Mouse (Mus musculus): ENCODE measurements around the gene Rgs3. TPM values are rescaled to one million over a fixed set of nuclear protein-coding genes. Genes with fewer than 3 reads are reported as not detected.

The Rgs3 gene
- total RNA-seq, 4 experiments from 2014 or later: 24.2 to 29.3 (median 26.5) TPM

DNA sequence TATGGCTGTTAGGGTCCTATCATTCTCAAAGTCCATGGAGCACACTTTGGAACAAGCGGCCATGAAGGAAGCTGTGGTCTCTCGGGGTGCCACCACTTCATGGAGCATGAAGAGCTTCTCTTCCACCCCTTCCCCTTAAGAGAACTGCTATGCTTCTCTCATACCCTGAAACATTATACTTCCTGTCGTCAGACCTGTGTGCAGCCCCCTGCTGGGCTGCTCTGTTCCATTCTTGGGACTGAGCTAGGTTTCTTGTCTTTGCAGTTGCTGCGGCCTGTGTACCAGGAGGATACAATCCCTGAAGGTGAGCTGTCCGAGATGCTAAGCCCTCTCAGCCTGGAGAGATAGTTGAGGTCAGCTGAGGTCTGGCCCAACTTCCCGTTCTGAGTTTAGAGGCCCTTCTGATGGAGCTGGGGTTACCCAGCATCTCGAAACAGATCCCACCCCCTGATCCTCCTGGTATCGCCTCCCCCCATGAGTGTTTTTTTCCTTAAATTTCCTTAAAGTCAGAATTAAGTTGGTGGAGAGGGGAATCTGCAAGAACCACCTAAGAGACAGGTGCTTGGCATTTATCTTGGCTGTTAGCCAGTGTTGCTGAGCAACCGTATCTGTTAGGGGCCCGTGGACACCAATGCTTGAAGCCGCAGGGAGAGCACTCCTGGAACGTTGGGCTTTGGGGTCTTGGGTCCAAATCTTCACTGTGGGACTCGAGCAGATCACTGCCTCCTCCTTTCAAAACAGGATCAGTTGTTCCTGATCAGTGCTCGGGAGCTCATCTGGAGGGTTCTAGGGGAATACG lies 66.8 kb downstream of the Rgs3 start:
- no peak for DNase-seq (ENCODE audit: low spot score in 2 of 2)

DNA sequence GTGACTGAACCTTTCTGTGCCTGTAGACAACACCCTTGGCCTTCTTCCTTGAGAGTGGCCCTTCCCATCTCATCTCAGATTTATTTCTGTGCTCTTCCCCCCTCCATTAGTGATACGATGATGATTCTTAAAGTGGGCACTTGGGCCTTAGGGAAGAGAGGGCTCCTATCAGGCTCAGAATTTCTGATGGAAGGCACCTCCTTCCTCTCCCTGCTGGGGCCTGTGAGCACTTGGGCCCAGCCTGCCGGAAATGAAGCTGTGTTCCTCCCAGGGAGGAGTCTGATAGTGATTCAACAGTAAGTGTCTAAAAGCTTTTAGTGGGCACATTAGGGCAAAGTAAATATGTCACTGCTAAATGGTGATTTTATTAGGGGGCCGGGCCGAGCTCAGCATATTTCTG lies 67.7 kb downstream of the Rgs3 start:
- no peak for DNase-seq (ENCODE audit: low spot score in 2 of 2)

DNA sequence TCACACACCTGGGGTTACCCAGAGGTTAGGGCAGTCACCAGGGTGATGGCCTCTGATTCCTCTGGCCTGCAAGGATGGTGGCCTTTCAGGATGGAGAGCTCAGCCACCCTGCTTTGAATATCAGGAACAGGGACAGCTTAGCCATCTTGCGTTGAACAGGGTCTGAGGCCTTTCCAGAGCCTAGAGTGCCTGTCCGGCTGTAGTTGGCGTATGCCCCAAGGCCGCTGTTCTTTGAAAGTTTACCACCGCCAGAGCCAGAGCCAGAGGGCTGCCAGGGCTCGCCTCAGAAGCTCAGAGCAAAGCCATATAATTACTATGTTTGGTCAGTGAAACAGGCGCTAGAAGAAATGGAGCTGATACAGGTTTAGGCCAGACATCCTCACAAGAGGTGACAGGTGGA lies 68.9 kb downstream of the Rgs3 start:
- DNase-seq (ENCODE audit: low spot score in 2 of 2): no peak

DNA sequence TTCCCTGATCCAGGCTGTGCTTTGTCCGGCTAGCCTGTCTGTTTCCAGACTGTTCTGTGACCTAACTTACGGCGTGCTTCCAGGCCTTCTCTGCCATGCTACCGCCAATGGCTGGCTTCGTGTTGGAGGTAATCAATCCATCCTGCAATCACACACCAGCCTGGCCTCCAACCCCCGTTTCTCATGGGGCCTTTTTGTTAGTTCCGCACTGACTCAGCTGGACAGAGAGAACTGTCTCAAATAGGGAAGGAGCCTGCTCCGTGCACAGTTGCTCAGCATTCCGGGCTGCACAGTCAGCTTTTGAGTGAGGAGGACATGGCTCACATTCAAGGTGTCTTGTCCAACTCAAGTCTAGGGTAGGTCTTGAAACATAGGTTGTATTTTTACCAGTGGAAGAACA lies 69.8 kb downstream of the Rgs3 start:
- DNase-seq (ENCODE audit: low spot score in 2 of 2): no peak

DNA sequence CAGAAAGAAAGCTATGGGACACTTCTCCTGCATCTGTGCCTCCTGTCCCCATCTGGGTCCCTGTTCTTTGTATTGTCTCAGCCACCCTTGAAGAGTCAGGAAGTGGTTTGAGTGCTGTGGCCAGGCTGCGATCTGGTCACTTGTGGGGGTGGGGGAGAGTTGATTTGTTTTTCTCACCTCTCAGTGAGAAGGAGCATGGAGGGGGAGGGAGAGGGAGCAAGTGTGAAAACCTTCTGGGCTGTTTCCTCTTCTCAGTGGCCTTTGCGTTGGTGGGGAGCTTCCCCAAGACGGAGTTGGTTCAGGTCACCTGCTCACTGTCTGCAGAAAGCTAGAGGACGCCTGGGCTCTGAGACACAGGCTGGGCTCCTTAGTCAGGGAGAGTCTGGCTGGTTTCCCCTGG lies 70.3 kb downstream of the Rgs3 start:
- no peak for DNase-seq (ENCODE audit: low spot score in 2 of 2)

DNA sequence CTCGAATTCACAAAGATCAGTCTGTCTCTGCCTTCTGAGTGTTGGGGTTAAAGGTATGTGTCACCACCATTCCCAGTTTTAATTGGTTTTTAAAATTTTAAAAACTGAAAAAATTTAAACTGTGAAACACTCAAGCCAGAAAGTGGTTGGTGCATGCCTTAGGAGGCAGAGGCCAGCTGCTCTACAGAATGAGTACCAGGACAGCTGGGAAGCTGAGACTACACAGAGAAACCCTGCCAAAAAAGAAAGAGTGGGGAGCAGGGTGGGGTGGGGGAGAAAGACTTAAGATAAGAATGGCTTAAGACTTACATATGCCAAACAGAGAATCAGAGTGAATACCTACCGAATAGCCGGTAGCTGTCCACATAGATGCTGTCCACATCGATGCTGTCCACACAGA lies 73.6 kb downstream of the Rgs3 start:
- DNase-seq (ENCODE audit: low spot score in 2 of 2): no peak

DNA sequence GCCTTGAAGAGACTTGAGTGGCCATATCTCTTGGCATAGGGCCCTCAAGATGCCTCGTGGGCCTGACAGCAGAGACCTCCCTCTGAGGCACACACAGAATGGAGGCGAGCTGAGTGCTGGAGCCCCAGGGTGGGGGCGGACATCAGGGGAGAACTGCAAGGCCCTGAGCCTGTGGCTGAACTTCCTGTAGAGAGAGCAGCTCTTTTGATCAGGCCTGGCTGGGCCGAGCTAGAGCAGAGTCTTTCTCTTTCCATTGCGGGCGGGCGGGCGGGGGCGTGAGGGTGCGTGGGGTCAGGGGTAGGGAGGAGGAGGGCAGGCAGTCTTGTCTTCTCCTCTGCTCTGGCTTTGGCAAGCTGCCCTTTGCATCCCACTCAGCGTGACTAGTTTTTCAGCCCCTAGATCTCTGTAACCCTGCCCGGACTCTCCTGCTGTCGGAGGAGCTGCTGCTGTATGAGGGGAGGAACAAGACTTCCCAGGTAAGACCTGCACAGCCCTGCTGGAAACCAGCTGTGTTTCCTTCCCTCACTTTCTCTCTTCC lies 74.5 kb downstream of the Rgs3 start:
- DNase-seq (ENCODE audit: low spot score in 2 of 2): no peak

DNA sequence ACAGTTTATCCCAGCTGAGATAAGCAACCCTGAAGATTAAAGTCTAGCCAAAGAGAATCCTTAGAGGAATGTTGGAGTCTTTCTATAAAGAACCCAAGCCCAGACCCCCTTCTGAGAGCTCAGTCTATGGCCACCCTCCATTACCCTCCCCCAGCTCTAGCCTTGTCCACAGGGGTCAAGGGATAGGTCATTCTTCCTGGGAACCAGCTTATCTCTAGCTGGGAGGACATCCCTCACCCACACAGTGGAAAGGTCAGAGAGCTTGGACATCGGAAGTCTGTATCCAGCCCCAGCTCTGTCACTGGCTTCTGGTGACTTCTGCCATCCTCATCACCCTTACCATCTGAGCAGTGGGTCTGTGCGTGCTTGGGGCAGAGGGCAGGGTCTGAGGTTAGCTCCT lies 75.2 kb downstream of the Rgs3 start:
- DNase-seq (ENCODE audit: low spot score in 2 of 2): no peak

DNA sequence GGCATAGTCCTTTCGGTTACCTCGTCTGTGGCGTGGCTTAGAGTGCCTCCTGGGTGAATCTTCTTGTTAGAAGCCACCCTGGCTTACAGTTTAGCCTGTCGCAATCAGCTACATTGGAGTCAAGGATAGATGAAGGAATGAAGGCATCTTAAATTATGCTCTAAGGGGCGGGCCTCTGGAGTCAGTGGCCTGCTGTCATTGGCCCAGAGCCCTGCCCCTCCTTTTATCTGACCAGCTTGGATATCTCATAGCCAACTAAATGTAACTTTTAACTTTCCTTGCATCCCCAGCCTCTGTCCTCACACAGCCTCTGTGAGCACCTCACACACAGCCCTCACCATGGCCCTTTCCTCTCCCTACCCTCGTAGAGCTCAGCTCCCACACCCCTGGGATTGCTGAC lies 76.4 kb downstream of the Rgs3 start:
- DNase-seq (ENCODE audit: low spot score in 2 of 2): no peak

DNA sequence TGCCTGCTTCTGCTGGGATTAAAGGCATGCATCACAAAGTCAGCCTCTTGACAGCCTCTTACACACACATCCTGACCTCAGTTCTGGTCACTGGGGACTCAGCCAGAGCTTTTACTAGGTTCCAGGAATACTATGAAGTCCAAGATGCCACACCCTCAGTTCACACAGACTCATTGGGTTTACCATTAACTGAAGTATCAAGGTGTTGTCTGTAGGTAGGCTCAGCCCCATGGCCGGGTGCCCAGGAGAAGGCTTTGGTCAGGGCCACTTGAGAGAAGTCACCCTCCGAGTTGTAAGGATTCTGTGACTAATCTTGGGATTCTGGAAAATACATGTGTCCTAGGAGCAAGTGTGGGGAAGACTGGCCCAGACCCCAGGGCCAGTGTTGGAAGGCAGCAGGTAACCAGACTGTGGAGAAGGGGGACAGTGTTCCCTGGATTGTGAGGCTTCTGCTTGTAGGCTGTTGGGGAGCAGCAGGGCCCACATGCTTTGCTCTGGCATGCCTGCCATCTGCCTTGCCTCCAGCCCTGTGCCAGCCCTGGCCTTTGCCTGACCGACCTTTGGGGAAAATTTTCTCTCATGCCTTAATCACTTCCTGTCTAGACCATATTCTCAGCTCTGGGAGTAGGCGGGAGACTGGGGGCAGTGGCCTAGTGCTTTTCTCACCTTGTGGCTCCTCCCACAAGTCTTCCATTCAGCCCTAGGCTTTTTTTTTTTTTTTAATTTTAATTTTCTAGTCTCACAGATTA lies 78.4 kb downstream of the Rgs3 start:
- DNase-seq (ENCODE audit: low spot score in 2 of 2): no peak

DNA sequence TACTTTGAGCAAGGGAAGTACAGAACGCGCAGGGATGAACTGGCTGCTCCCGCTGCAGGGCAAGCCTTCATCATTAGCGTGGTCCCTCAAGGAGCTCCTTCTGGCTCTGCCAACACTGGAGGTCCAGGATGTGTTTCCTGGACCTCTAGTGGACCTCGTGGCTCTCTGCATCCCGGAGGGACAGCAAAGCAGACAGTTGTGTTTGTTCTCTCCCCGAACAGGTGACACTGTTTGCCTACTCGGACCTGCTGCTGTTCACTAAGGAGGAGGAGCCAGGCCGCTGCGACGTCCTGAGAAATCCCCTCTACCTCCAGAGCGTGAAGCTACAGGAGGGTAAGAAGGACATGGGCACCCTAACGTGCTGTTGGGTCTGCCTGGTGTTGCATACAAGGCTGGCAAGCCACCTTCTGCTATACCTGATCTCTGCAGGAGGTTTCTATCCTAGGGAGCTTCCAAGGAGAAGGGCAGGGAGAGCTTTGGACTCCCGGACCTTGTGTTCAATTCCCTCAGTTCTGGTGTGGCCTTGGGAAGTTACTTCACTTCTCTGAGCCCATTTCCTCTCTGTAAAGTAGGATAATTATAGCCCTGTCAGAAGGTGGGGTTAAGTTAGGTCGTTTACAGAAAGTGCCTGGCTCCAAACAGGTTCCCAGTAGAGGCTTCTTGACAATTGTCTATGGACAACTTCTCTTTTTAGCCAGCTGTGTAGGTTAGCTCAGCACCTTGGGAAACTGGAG lies 81.0 kb downstream of the Rgs3 start:
- no peak for DNase-seq (ENCODE audit: low spot score in 2 of 2)

DNA sequence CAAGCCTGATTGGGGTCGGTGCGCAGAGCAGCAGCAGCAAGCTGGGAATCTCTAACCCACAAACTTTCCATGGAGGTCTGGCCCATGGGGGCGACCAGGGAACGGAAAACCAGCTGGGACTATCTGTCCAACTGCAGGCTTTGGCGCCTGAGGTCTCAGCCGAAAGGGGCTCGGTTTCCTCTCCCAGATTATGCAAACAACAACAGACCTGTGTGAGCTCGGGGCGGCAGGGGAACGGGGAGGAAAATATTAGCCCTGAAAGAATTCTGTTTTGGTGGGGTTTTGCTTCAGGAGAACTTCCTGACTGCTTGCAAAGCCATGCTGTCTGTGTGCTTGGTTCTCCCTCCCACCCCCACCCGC lies 81.6 kb downstream of the Rgs3 start:
- no peak for DNase-seq (ENCODE audit: low spot score in 2 of 2)

DNA sequence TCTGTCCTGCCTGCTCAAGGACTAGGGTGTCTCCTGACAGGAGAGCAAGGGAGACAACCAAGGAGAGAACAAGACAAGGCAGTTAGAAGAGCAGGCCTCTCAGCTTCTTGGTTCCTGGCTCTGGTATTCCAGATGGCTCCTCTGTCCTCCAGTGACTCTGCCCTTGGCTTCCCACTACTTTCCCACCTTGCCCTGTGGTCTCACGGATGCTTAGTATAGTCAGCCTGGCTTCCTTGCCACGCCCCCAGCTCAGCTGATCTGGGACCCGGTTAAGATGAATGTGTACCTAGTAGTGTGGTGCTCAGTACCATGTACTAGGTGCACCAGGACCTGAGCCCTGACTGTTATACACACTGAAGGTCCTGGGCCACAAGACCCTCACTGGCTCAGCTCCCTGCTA lies 82.0 kb downstream of the Rgs3 start:
- DNase-seq (ENCODE audit: low spot score in 2 of 2): no peak

DNA sequence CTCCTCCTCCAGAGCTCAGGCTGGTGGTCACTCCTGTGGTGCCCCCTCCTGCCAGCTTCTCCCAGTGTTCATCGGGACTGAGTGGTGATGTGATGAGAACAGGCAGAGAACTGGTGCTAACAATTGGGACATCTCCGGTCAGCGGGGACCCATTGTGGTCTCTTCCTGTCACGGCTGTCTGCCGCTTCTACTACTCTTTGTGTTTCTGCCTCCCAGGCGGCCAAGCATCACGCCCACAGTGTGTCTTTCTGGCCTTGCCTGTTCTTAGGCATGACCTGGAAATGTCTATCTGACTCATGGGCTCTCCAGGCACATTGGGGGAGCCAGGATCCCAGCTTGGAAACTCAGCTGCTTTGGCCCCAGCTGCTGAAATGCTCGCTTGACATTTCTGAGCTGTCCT lies 83.8 kb downstream of the Rgs3 start:
- no peak for DNase-seq (ENCODE audit: low spot score in 2 of 2)

DNA sequence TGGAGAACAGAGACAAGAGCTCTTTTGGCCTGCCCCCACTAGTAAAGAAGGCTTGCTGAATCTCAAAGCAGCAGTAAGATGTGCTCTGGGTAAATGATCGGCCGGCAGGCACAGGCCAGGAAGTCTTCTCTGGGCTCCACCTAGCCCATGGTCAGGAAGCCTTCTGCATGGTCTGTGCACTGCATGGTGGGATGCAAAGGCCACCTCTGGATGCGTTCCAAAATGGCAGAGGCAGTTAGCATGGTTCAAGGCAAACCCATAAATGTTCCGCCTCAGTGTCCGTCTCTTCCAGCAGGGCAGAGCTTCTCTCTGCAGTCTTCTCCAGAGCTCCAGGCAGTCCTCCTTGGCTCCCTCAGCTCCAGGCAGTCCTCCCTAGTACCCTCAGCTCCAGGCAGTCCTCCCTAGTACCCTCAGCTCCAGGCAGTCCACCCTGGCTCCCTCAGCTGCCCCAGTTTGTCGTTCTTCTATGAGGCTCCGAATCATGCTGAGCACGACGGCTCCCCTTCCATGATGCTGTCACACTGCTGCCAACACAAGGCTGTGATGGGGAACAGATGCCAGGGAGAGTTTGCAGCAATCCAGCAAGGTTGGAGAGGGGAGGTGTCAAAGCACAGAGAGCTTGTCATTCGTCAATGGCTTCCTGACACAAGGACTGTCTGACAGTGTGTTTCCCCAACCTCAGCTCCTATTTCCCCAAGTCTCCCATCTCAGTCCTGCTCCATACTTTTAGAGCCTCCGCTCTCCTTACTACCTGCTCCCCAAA lies 84.6 kb downstream of the Rgs3 start:
- DNase-seq (ENCODE audit: low spot score in 2 of 2): peak in 1 of 2 experiments; percentile 44

DNA sequence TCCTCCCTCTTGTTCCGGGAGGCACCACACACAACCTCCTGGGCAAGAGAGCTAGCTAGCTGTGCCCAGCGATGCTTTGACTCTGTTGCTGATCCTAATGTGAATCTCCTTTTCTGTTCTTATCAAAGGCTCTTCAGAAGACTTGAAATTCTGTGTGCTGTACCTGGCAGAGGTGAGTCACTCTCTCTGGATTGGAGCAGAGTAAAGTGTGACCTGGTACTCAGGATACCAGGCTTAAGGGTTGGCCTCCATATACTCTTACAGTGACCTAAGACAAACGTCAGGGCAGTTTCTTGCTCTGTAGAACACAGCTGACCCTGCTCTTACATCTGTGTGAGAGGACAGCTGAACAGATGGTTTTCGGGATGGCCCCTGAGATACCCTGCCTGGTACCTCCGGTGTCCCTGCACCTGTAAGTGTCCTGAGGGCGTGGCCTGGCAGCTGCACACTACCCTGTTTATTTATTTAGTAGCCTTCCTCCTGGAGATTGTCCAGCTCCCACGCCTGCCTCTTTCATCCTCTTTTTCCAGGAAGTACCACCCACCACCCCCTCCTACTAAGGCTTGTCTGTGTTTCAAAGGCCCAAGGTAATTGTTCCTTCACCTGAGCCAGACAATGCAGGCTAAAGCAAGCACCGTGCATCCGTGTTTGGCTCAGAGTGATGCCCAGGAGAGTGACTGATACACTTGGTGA lies 87.1 kb downstream of the Rgs3 start:
- no peak for DNase-seq (ENCODE audit: low spot score in 2 of 2)

DNA sequence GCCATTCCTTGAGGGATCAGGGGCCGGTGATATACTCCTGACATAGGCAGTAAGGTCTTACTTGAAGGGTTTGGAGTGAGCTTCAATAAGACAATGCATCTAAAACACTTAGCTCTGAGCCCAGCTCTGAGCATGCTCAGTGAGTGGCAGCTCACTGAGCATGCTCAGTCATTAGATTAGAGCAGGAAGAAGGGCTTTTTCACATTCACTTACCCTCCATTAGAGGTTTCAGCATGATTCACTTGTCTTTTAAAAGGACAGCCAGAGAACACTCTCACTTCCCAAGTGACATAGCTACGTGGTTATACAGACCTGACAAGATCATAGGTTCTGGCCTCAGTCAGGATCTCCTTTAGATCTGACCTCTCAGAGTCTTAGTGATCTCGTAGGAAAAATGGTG lies 89.2 kb downstream of the Rgs3 start:
- DNase-seq (ENCODE audit: low spot score in 2 of 2): no peak

DNA sequence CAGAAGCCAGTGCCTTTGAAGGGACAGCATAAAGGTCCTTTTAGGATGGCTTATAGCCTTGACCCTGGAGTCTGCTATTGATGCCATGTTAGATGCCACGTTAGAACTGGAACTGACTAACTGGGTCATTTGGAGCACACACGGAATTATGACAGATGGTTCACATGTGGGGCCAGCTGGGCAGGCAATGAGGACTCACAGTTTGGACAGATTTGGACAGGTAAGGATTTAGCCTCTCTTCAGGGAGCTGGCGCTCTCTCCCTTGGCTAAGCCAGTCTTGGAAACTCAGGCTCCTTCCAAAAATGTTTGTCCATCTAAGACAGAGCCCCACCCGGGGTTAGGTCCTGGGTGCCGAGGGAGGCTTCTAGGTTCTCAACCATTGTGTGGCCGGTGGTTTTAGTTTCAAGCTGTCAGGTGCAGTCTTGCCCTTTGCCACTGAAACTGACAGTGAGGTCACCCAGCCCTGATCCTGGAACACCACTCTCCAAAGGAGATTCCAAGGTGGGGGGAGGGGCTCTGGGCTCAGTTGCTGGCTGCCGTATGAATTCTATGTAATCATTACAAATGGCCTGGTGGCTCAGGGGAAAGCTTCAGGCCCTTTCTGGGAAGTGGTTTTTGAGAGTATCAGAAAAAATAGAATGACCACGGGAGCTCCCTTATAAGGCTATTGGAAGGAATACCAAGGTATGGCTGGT lies 90.0 kb downstream of the Rgs3 start:
- DNase-seq (ENCODE audit: low spot score in 2 of 2): no peak

DNA sequence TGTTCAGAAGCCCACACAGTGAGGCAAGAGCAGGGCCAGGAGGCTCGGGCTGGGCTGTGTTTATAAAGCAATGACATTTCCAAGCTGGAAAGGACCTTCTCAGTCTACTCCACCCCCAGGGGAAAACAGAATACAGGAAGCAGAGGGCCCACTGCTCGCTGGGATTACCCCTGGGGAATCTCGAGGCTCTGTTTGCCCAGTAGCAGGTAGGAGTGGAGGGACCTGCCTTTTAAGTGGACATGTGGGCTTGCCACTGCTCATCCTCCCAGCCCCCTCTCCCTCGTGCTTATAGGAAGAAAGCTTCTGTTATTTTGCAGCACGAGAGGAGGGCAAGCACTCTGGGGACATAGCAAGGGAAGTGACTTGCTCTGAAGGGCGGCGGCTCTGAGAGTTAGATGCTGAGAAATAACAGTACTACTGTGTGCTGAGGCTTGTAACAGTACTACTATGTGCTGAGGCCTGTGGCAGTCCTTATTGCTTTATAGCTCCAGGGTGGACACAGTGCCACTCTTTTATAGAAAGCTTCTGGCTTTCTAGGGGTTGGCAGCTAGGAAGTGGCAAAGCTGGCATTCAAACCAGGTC lies 91.6 kb downstream of the Rgs3 start:
- DNase-seq (ENCODE audit: low spot score in 2 of 2): no peak

DNA sequence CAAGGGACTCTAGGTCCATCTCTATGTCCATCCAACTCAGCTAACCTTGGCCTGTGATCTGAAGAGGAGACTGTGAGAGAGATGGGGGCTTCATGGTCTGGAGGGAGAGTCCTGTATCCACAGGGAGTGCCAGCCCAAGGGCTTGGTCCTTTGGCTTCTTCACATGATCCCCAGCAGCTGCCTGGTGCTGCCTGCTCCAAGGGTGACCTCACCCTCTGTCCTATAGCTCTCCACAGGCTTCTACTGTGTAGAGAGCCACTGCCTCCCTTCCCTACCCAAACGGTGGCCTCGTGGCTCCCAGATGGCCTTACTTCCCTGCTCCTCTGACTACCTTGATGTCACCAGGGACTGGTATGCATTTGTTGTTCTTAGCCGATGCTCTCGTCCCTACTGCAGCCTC lies 92.6 kb downstream of the Rgs3 start:
- DNase-seq (ENCODE audit: low spot score in 2 of 2): peak in 1 of 2 experiments; percentile 18
